Mouse (Mus musculus) lung, postnatal 0 days (tissue): ENCODE data around the gene Snx15. TPM values are rescaled to one million over a fixed set of nuclear protein-coding genes. Genes with fewer than 3 reads are reported as not detected.

Source experiments
- ATAC-seq: fragments of 200-750 bp; cut with Nextera tagmentation; 2 replicates; pipeline ENCODE4 v1.8.0; 2017; ENCODE audit warnings: moderate library complexity
- DNase-seq: peaks from one replicate; pipeline ENCODE4 v3.0.0-alpha.2; 2016; ENCODE audit warnings: low spot score
- H3K27ac ChIP-seq: fragments of 300-500 bp; sonication (generic); 2 replicates; pipeline ENCODE4 v1.5.1; 2014; ENCODE audit warnings: antibody characterized with exemption, mild to moderate bottlenecking, low read length, mixed read lengths
- H3K27me3 ChIP-seq: fragments of 300-500 bp; sonication (generic); replicated peaks from 2 replicates; pipeline ENCODE4 v1.6.1; 2014; ENCODE audit warnings: low read length, mixed read lengths; ENCODE audit not compliant: insufficient read depth
- H3K36me3 ChIP-seq: fragments of 300-500 bp; sonication (generic); 2 replicates; pipeline ENCODE4 v1.6.1; 2014; ENCODE audit warnings: low read length, mixed read lengths; ENCODE audit not compliant: insufficient read depth
- H3K4me1 ChIP-seq: fragments of 300-500 bp; sonication (generic); 2 replicates; pipeline ENCODE4 v1.6.1; 2014; ENCODE audit warnings: antibody characterized with exemption, low read depth, low read length, mixed read lengths; ENCODE audit not compliant: insufficient read depth
- H3K4me2 ChIP-seq: fragments of 300-500 bp; sonication (generic); replicated peaks from 2 replicates; pipeline ENCODE4 v1.6.1; 2014; ENCODE audit warnings: low read depth, mild to moderate bottlenecking, low read length, moderate library complexity, mixed read lengths
- H3K4me3 ChIP-seq: fragments of 300-500 bp; sonication (generic); 2 replicates; pipeline ENCODE4 v1.5.1; 2014; ENCODE audit warnings: low read depth, low read length
- H3K9ac ChIP-seq: fragments of 300-500 bp; sonication (generic); replicated peaks from 2 replicates; pipeline ENCODE4 v1.6.1; 2014; ENCODE audit warnings: low read depth, mild to moderate bottlenecking
- H3K9me3 ChIP-seq: fragments of 300-500 bp; sonication (generic); 2 replicates; pipeline ENCODE4 v1.6.1; 2016; ENCODE audit warnings: low read length, mixed read lengths
- CTCF ChIP-seq: IDR thresholded peaks from 2 replicates; pipeline ENCODE4 v1.5.1; 2016; ENCODE audit warnings: antibody characterized with exemption, mild to moderate bottlenecking
- EP300 ChIP-seq: IDR thresholded peaks from 2 replicates; pipeline ENCODE4 v1.6.1; 2016; ENCODE audit warnings: antibody characterized with exemption, mild to moderate bottlenecking, control low read depth
- WGBS: fragments of 180-500 bp; shearing (Covaris S2); extraction: QIAGEN DNeasy Blood & Tissue Kit; methylation state at CpG from one replicate; pipeline ENCODE4 v1.1.7; 2014; 5-methylcytosine and 5-hydroxymethylcytosine counted together
- polyA plus RNA-seq: library from polyadenylated mRNA; unstranded; fragments of >200 nt; fragmentation: Nextera tagmentation; extraction: Ambion mirVana; gene quantifications from 2 replicates; pipeline ENCODE4 v1.2.1, GENCODE M21; 2015

The Snx15 gene
- polyA plus RNA-seq, 1 experiment from 2014 or later = 29.7 TPM

DNA sequence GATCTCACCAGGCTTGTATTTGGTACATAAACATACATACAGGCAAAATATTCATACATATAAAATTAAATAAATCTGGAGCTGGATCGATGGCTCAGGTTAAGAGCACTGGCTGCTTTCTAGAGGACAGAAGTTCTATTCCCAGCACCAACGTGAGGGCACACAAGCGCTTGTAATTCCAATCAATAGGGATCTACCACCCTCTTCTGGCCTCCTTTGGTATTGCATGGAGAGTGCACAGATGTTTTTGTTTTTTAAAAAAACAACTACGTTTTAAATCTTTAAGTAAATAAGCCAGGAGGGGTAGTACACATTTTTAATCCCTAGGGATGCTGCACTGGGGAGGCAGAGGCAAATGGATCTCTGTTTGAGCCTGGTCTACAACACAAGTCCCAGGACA, 1.8 kb downstream of the Snx15 start:
- Histone ChIP-seq H3K4me3 (no peak overlapping the region), H3K9ac (no peak overlapping the region), H3K9me3 (no peaks in the 10 kb centered on the region), H3K27ac (no peak overlapping the region), H3K27me3 (no peaks in the 10 kb centered on the region), H3K36me3 (no peaks in the 10 kb centered on the region), H3K4me2 (no peak overlapping the region), H3K4me1 (no peaks in the 10 kb centered on the region)
- ATAC-seq = no peak
- TF ChIP-seq EP300 (peak; percentile 31; the same call in 1 of the 2 replicates), CTCF (peak; percentile 81)
- WGBS = 27% methylated on average over 4 of the region's 4 CpGs
- peak; percentile 56 for DNase-seq

DNA sequence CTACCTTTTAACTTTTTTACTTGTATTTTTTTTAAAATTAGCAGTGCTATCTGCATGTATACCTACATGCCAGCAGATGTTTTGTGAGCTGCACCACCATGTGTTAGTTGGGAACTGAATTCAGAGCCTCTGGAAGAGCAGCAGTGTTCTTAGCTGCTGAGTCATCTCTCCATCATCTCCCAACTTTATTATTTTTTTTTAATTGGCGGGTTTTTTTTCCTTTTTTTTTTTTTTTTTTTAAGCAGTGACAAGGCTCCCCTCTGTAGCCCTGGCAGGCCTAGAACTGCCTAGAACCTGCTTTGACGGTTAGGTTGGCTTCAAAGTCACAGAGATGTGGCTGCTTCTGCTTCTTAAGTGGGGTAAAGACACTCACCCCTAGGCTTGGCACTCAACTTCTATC, 3.2 kb downstream of the Snx15 start:
- H3K4me2 ChIP-seq = no peak overlapping the region
- DNase-seq = no peak
- WGBS = 58% methylated on average over 2 of the region's 2 CpGs
- H3K27me3 ChIP-seq = no peaks in the 10 kb centered on the region
- H3K4me1 ChIP-seq = no peaks in the 10 kb centered on the region
- ATAC-seq = no peak
- H3K9me3 ChIP-seq = no peaks in the 10 kb centered on the region
- no peak overlapping the region for H3K9ac ChIP-seq
- TF ChIP-seq CTCF (no peak), EP300 (no peak)
- no peak overlapping the region for H3K4me3 ChIP-seq
- H3K36me3 ChIP-seq = no peaks in the 10 kb centered on the region
- no peak overlapping the region for H3K27ac ChIP-seq

GRCm38 (mm10) chr19:6123330-6123729, 4.8 kb downstream of the Snx15 start:
- H3K4me3 ChIP-seq = no peak overlapping the region
- H3K27ac ChIP-seq = no peak overlapping the region
- no peak overlapping the region for H3K9ac ChIP-seq
- H3K9me3 ChIP-seq = no peaks in the 10 kb centered on the region
- no peaks in the 10 kb centered on the region for H3K4me1 ChIP-seq
- 70% methylated on average over 8 of the region's 8 CpGs for WGBS
- no peak overlapping the region for H3K4me2 ChIP-seq
- H3K27me3 ChIP-seq = no peaks in the 10 kb centered on the region
- DNase-seq = no peak
- TF ChIP-seq EP300 = no peak
- TF ChIP-seq CTCF = no peak
- no peak for ATAC-seq
- no peaks in the 10 kb centered on the region for H3K36me3 ChIP-seq

- no peaks in the 10 kb centered on the region for H3K27me3 ChIP-seq
- H3K4me2 ChIP-seq = no peak overlapping the region
- TF ChIP-seq EP300 = no peak
- TF ChIP-seq CTCF = no peak
- no peak overlapping the region for H3K27ac ChIP-seq
- DNase-seq (no peak), ATAC-seq (no peak)
- WGBS = 32% methylated on average over 19 of the region's 19 CpGs
- no peak overlapping the region for H3K9ac ChIP-seq
- no peaks in the 10 kb centered on the region for H3K4me1 ChIP-seq
- H3K9me3 ChIP-seq = no peaks in the 10 kb centered on the region
- H3K36me3 ChIP-seq = no peaks in the 10 kb centered on the region
- no peak overlapping the region for H3K4me3 ChIP-seq
These were observed 6.3 kb downstream of the Snx15 start for GRCm38 (mm10) chr19:6121761-6122160.

DNA sequence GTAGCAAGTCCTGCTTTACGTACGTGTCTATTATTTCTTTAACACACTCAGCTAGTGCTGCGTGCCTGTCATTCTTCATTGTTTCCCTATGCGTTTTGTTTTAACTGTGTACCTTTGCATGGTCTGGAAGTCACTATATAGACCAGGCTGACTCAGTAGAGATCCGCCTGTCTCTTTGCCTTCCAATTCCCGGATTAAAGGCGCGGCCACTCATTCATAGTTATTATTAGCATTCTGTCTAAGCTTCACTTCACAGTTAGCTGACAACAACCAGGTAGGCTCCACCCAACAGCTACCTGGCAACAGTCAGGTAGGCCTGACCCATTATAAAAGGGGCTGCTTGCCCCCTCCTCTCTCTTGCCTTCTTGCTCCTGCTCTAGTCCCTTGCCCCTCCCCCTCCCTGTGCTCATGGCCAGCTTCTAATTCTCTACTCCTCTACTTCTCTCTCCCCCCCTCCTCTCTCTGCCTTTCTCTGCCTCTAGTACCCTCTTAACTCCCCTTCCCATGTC, 9.4 kb downstream of the Snx15 start:
- WGBS = 1% methylated on average over 8 of the region's 8 CpGs
- H3K27me3 ChIP-seq = no peaks in the 10 kb centered on the region
- no peak overlapping the region for H3K9ac ChIP-seq
- ATAC-seq (peak; percentile 23; the same call in 1 of the 2 replicates), DNase-seq (no peak)
- peak overlapping the region; percentile 92 for H3K27ac ChIP-seq
- H3K4me1 ChIP-seq = no peaks in the 10 kb centered on the region
- H3K4me2 ChIP-seq = peak overlapping the region; percentile 98
- no peak for TF ChIP-seq CTCF
- TF ChIP-seq EP300 = 0 out of 2 replicates have a peak, but pooled peaks have one; percentile 24
- H3K36me3 ChIP-seq = no peaks in the 10 kb centered on the region
- H3K4me3 ChIP-seq = peak overlapping the region; percentile 75
- no peaks in the 10 kb centered on the region for H3K9me3 ChIP-seq

GRCm38 (mm10) chr19:6117986-6118676, 10.0 kb downstream of the Snx15 start, which contains the start of gene Sac3d1:
Gene Sac3d1 (minus strand): TSS chr19:6118650.
- TF ChIP-seq CTCF (peak; percentile 27), EP300 (peak; percentile 51; the same call in 1 of the 2 replicates)
- no peaks in the 10 kb centered on the region for H3K4me1 ChIP-seq
- H3K9me3 ChIP-seq = no peaks in the 10 kb centered on the region
- H3K27ac ChIP-seq = peak within 1 kb of the TSS; percentile 92
- WGBS = under 1% methylated on average over 69 of the region's 77 CpGs
- H3K4me3 ChIP-seq = peak within 1 kb of the TSS; percentile 75
- no peaks in the 10 kb centered on the region for H3K27me3 ChIP-seq
- DNase-seq (peak; percentile 96), ATAC-seq (peak; percentile 92)
- peak within 1 kb of the TSS; percentile 58 for H3K9ac ChIP-seq
- no peaks in the 10 kb centered on the region for H3K36me3 ChIP-seq
- H3K4me2 ChIP-seq = peak within 1 kb of the TSS; percentile 98
